Mouse (Mus musculus) monocyte, adult 5-6 weeks (primary cell): ENCODE data around the gene Slc2a5. TPM values are rescaled to one million over a fixed set of nuclear protein-coding genes. Genes with fewer than 3 reads are reported as not detected.

Experiments
- ATAC-seq: fragments of 153-309, 156-312 bp; replicated peaks from 2 replicates; pipeline ENCODE4 v1.8.0; 2017; ENCODE audit warnings: mild to moderate bottlenecking; ENCODE audit not compliant: low TSS enrichment, insufficient number of reproducible peaks, severe bottlenecking, poor library complexity, low FRiP score
- total RNA-seq: library from RNA; stranded (forward); fragments of 200-1000, 200-491, 200-594 nt; gene quantifications from 3 replicates; pipeline ENCODE4 v1.2.3, GENCODE M21; 2017

Gene Slc2a5
- total RNA-seq, 1 experiment from 2014 or later = 0.10 TPM

DNA sequence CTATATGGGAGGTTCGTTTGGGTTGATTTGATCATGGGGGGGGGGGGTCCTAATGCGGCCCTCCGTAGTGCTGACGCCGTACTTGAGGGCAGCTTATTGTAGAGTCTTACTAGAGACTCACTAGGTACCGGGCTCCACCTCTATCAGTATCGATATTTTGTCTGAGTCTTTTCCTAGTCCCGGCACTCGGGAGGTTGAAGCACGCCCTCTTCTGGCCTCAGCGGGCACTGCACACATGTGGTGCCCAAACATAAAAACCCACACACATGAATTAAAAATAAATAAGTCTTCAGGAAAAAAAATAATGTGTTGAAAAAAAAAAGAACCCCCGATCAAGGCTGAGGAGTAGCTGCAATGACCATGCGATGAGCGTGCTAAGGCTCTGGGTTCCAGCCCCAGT, 54.9 kb downstream of the Slc2a5 start:
- no peak for ATAC-seq

DNA sequence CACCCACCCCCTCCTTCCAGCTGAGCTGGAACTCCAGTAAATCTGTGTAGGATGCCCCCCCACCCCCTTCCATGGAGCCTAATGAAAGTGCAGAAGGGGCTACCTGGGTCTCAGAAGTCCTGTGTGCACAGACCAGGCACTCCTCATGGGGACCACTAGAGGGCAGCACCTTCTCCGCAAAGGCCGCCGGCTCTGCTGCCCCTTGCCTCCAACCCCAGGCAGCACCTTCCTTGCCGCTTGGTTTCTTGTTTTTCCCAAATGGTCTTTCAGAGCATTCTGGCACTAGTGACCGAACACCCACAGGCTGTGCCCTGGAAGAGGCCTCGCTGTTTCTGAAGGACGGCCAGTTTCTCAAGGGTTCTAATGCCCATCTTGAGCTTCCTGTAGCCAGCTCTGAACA, 57.5 kb downstream of the Slc2a5 start:
- ATAC-seq = peak; percentile 76; the same call in 1 of the 2 replicates

DNA sequence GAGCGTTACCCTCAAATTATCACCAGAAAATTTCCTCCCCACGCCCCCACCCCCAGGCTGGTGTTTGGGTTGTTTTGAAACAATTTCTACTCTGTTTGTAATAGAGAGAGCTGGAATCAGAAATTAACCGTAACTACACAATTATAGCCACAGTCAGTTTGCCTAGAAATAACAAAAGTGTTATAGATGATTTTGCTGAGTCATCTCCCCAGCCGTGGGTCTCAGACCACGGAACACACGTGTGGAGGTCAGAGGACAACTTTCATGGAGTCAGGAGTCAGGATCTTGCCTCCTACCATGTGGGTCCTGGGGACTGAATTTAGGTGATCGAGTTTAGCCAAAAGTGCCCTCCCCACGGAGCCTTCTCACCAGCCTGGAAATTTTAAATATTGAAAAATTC, 58.0 kb downstream of the Slc2a5 start:
- no peak for ATAC-seq

DNA sequence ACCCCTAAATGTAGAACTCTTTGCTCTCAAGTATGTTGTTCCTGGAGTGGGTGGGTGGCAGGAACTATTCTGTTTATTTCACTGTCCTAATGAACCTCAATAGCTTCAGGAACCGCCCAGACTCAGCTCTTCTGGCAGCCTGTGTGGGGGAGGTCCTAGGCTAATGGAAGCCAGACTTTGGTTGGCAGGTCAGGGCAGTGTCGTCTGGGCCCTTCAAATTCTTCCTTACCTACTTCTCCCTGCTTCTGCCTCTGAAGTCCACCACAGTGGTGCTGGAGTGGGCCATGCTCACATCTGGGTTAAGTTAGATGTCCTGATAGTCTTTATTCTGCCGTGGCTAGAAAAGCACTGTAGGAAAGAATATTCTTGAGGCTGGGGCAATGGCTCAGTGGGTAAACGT, 59.0 kb downstream of the Slc2a5 start:
- no peak for ATAC-seq

DNA sequence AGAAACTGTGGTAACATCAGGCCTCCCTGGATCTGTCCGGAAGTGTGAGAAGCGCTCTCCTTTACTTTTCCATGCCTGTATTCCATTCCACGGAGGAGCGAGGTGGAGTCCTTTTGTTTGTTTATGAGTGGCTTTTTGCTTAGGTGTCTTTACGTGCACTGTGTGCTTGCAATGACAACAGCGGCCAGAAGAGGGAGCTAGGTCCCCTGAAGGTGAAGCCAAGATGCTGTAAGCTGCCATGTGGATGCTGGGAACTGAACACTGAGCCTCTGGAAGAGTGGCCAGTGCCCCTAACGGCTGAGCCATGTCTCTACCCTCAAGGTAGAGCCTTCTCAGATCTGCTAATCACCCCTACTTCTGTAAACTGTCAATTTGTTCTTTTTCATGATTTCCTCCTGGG, 62.2 kb downstream of the Slc2a5 start:
- no peak for ATAC-seq

DNA sequence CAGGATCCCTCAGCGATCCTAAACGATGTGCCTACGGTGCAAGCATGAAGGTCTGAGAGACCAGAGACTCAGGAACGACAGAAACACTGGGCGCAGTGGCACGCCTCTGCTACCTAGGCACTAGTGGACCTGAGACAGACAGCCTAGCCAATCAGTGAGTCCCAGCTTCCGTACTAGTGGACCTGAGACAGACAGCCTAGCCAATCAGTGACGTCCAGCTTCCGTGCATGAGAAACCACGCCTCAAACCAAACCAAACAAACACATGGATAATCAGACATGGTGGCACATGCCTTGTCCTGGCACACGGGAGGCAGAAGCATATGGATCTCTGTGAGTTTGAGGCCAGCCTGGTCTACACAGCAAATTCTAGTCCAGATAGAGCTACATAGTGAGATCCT, 69.2 kb downstream of the Slc2a5 start:
- no peak for ATAC-seq

DNA sequence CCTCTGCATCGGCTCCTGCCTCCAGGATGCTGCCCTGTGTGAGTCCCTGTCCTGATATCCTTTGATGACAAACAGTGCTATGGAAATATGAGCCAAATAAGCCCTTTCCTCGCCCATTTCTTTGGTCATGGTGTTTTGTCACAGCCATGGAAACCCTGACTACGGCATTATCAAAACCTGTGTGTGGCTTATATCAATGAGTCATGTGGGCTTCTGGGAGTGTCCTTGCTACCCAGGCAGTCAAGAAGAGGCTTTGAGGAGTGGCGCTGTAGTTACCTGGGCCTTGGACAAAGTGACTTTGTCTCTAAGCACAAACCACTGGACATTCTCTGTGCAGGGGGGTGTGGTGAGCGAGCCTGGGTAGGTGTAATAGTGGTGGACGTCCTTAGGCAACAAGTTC, 73.1 kb downstream of the Slc2a5 start:
- no peak for ATAC-seq

Other genes with a start within 250 kb of the Slc2a5 start
- gene Spsb1, start 164.2 kb upstream of the Slc2a5 start, total RNA-seq = 0.39 TPM in 1 of 3 replicates, not detected in the others
- 19.1 to 35.1 TPM (median 21.1 TPM) in 3 replicates for gene H6pd, start 110.3 kb upstream of the Slc2a5 start, total RNA-seq
- 0.19 to 0.39 TPM (median 0.32 TPM) in 3 replicates for gene Gpr157, start 31.9 kb upstream of the Slc2a5 start, total RNA-seq
- not detected in 3 replicates for gene Slc2a7, start 29.7 kb downstream of the Slc2a5 start, total RNA-seq
- not detected in 3 replicates for gene Car6, start 82.0 kb downstream of the Slc2a5 start, total RNA-seq
- 240 to 351 TPM (median 288 TPM) in 3 replicates for gene Eno1, start 117.4 kb downstream of the Slc2a5 start, total RNA-seq
- 11.1 to 34.3 TPM (median 14.5 TPM) in 3 replicates for gene Rere, start 162.4 kb downstream of the Slc2a5 start, total RNA-seq